Mouse (Mus musculus) gastrocnemius, postnatal 36 days (tissue): Measurements from ENCODE around the gene Rufy1. TPM values are rescaled to one million over a fixed set of nuclear protein-coding genes. Genes with fewer than 3 reads are reported as not detected.

Experiments used
- DNase-seq, 2 experiments: peaks; one replicate each; pipeline ENCODE4 v3.0.0; 2022
- intact Hi-C: fragments of 180-260 bp; cut with DNase I; formaldehyde crosslinking; loops from one replicate; pipeline ENCODE4 v1.15.1; 2025
- total RNA-seq, 2 experiments: library from RNA; stranded (reverse); gene quantifications; 2 replicates each; pipeline ENCODE4 v1.2.3; 2021

Gene Rufy1
- total RNA-seq, 2 experiments from 2014 or later = 19.5 to 21.6 TPM

- intact Hi-C loops = no loop called here
- no peak for DNase-seq
Observed at GRCm38 (mm10) chr11:50387697-50388096, 43.2 kb downstream of the Rufy1 start.

GRCm38 (mm10) chr11:50387167-50387679 is 43.7 kb downstream of the Rufy1 start:
- intact Hi-C loops = no loop called here
- DNase-seq = peak in 1 of 2 experiments; percentile 3

- intact Hi-C loops = no loop called here
- DNase-seq = no peak
Observed at GRCm38 (mm10) chr11:50381311-50381710, 49.6 kb downstream of the Rufy1 start.

DNA sequence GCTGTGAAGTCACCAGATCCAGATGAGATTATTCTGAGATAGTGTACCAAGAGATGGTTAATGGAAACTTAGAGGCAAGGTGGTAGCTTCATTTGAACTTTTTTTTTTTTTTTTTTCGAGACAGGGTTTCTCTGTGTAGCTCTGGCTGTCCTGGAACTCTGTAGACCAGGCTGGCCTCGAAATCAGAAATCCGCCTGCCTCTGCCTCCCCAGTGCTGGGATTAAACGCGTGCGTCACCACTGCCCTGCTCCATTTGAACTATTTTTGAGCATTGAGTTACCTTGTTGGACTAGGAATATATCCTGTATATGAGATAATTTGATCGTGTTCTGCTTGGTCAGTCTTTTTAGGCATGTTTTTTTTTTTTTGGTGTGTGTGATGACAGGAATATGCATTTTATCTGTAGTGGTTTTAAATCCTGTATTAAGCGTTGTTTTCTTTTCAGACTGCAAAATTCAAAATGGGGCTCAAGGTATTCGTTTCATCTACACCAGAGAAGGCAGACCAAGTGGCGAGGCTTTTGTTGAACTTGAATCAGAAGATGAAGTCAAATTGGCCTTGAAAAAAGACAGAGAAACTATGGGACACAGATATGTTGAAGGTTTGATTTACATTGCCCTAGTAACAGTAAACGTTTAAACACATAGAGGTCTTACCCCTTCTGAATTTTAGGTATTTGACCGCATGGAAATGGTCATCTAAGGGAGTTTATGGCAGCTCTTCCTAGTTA is 51.7 kb downstream of the Rufy1 start:
- no peak for DNase-seq
- intact Hi-C loops = no loop called here

DNA sequence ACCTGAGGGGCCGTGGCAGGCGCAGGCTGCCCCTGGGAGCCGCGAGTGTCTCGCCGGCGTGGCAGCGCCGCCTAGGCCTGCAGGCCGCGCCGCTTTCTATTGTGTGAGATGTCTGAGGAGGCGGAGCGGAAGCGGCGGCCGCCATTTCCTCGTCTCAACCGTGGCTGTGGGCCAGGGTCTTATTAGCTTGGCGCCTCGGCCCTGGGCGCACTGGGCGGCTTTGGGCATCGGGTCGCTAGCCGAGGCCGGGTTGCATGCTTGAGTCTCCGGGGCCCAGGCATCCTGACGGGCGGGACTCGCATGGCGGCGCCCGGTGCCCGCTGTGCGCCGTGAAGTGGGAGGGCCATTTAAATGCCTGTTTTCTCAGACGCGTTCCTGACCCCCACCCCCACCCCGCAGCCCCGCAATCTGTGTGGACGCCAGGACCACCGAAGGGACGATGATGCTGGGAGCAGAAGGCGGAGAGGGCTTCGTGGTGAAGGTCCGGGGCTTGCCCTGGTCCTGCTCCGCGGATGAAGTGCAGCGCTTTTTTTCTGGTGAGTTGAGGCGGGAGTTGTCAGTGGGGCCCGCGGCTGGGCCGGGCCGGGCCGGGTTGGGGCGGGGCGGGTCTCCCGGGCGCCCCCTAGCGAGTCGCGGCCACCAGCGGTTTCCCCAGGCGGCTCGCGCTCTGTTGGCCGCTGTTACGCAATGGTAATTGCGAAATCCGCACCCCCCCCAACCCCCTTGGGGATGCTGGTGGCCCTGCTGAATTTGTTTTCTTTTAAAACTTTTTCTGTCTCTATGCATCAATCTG is 52.8 kb downstream of the Rufy1 start:
- intact Hi-C loops = no loop called here
- peak; percentile 87 to 89 for DNase-seq

- intact Hi-C loops = no loop called here
- DNase-seq = peak; percentile 95 to 99
Observed at GRCm38 (mm10) chr11:50376911-50377891, 53.7 kb downstream of the Rufy1 start, which contains the start of gene Hnrnph1. Gene Hnrnph1 (plus strand): TSS chr11:50376990.

DNA sequence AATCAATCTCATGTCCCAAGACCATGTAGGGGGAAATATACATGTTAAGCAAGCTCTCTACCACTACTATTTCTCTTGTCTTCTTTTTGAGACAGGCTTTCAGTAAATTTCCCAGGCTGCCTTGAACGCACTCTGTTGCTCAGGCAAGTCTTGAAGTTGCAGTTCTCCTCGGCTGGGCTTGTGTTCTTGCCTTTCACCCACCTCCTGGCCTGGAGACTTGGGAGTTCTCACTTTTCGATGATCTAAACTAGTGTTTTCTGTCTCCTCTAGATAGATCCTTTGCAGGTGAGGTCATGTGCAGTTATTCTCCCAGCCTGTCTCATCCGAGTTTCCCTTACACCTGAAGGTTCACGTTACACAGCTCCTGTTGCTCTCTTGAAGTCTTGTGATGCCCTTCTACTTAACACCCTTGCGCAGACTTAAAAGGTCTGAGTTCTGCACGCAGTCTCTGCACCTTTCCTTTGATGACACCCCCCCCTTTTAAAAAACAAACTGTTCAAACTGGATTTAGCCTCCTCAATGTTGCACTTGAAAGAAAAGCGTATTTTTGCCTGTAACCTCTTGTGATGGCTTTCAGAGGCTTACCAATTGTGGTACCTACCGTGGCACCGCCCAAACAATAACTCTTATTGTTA is 54.7 kb downstream of the Rufy1 start:
- intact Hi-C loops = no loop called here
- no peak for DNase-seq

- intact Hi-C loops = no loop called here
- no peak for DNase-seq
Observed at GRCm38 (mm10) chr11:50375421-50375820, 55.5 kb downstream of the Rufy1 start.

DNA sequence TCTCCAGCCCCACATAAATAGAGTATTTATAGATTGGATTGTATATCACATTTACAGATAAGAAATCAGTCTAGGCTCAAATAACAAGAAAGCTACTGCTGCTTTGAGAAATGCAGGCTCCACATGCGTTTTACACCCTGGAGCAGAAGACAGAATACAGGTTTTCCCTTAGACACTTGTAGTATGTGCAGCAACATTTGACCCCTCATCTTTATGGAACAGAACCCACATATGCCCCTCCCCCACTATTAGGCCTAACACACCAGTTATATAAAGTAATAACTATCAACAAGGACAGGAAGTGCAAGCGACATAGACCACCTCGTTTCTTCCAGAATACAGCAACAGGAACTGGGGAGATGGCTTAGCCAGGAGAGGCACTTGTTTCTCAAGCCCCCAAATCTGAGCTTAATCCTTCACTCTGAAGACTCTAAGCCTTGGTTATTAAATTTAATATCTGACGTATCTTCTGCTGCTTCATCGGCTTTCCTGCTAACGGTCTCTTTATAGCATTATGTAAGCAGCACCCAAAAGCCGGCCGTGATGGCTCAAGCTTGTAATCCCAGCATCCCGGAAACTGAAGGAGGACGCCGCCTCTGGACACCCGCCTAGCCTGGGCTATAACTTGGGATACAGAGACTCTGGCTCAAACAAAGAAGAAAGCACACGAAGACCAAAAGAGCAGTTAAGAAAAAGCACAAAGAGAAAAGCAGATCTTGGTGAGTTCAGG is 56.5 kb downstream of the Rufy1 start:
- intact Hi-C loops = loop anchor here (5.0 kb wide), 1 partner anchor 202 kb away; the partner anchor contains the start of gene Mrnip

DNA sequence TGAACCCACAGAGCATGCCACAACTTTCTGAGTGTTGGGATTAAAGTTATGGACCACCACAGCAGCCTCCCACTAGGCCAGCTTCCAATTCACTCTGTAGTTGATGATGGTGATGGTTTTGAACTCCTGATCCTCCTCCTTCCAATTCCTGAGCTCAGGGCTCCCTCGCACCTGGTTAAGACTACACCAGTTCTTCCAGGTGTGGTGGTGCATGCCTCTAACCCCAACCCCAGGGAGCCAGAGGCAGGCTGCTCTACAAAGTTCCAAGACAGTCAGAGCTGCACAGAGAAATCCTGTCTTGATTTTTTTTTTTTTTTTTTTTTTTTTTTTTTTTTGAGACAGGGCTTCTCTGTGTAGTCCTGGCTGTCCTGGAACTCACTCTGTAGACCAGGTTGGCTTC is 57.3 kb downstream of the Rufy1 start:
- no peak for DNase-seq
- intact Hi-C loops = loop anchor here (5.0 kb wide), 1 partner anchor 201 kb away; the partner anchor contains the start of gene Mrnip

More for the DNA sequence above, 56.5 kb downstream of the Rufy1 start:
- DNase-seq = no peak

GRCm38 (mm10) chr11:50373086-50373485 is 57.8 kb downstream of the Rufy1 start:
- no peak for DNase-seq
- intact Hi-C loops = loop anchor here (5.0 kb wide), 1 partner anchor 201 kb away; the partner anchor contains the start of gene Mrnip

- no peak for DNase-seq
Observed at GRCm38 (mm10) chr11:50371911-50372310, 59.0 kb downstream of the Rufy1 start.

DNA sequence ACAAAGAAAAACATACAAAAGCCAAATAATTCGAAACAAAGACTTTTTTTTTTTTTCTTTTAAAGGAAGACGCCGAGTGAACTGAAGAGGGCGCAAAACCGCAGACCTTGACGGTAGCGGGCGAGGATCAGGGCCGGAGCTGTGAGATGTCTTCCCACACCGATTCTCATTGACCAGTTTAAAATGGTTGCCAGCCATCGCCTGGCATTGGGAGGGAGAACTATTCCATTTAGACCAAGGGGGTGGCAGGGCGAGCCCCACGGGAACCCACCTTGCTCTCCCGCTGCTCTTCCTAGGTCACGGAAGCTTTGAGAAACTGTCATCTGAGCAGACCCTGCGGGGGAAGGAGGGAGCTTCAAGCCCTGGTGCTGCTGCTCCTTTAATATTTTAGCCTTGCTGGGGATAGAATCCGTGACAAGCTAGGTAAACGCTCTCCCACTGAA is 59.5 kb downstream of the Rufy1 start:
- intact Hi-C loops = loop anchor here (5.0 kb wide), 1 partner anchor 199 kb away; the partner anchor contains the start of gene Mrnip
- peak in 1 of 2 experiments; percentile 53 for DNase-seq

More at GRCm38 (mm10) chr11:50371911-50372310, 59.0 kb downstream of the Rufy1 start:
- intact Hi-C loops = loop anchor here (5.0 kb wide), 1 partner anchor 200 kb away; the partner anchor contains the start of gene Mrnip

GRCm38 (mm10) chr11:50370969-50371368 is 60.0 kb downstream of the Rufy1 start:
- intact Hi-C loops = loop anchor here (5.0 kb wide), 1 partner anchor 199 kb away; the partner anchor contains the start of gene Mrnip
- no peak for DNase-seq

DNA sequence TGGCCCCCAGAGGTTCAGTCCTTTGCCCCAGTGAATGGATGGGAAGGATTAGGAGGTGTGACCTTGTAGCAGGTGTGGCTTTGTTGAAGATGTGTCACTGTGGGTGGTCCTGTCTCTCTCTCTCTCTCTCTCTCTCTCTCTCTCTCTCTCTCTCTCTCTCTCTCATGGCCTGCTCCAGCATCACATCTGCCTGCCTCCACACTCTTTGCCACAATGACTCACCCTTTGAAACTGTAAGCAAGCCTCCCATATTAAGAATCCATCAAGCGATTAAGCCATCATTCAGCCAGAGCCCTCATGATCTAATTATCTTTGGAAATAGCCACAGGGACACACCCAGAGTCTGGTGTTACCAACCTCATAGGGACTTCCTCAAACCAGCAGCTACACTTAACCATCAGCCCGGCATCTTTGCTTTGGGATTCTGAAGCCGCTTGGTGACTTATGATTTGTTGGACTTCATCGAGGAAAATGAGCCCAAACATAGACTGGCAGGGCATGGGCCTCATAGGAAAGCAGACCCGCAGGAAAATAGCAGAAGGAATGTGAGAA is 61.5 kb downstream of the Rufy1 start:
- intact Hi-C loops = no loop called here
- no peak for DNase-seq

GRCm38 (mm10) chr11:50367531-50367930 is 63.4 kb downstream of the Rufy1 start:
- intact Hi-C loops = no loop called here
- DNase-seq = no peak

DNA sequence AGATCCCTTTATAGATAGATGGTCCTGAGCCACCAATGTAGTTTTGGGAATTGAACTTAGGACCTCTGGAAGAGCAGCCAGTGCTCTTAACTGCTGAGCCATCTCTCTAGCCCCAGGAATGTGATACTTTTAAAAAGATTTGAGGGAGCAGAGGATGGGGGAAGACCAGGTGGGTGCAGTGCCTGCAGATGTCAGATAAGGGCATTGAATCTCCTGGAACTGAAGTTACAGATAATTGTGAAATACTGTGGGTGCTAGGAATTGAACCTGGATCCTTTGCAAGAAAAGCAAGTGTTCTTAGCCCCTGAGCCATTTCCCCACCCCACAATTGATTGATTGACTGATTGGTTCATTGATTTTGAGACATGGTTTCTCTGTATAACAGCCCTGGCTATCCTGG is 65.6 kb downstream of the Rufy1 start:
- intact Hi-C loops = no loop called here
- no peak for DNase-seq

DNA sequence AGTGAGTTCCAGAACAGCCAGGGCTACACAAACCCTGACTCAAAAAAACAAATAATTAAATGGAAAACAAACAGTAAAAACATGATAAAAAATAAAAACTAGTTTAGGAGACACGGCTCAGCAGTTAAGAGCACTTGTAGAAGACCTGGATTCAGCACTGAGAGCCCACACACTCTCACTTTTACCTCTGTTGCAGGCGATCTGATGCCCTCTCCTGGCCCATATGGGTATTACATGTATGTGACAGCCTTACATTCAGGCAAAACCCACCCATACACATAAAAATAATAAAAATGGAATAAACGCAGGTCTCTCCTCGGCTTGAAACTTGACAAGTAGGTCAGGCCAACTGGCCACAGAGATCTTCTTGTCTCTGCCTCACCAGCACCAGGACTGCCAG is 66.4 kb downstream of the Rufy1 start:
- DNase-seq = peak in 1 of 2 experiments; percentile 61
- intact Hi-C loops = loop anchor here (5.0 kb wide), 3 partner anchors 42 to 127 kb away; partner anchors contain the start of gene Ltc4s
